Mouse (Mus musculus): Measurements from ENCODE around the gene Cpne8.
"Not testable (repeated sequence)": the region's sequence is repeated elsewhere in the genome, so short reads cannot be mapped to it uniquely, and the experiment has no call there.

The Cpne8 gene

DNA sequence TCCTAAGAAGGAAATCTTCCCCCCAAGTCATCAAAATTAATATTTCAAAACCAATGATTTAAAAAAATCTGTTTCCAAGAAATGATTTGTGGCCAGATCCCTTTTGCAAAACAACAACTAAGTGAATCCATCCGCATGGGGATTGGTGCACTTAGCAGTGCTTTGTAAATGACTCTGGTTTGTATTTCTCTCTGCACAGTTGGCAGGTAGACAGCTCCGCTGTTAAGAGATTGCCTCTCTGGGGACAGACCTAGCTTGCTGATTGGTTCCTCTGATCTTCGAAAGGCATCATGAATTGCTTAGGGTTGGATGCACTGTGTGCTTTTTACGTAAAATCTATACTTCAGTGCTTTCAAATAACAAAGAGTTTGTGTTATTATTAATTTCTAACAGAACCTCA is 68.5 kb downstream of the Cpne8 start:
- not testable (repeated sequence) for DNase-seq (ENCODE audit: low spot score)

DNA sequence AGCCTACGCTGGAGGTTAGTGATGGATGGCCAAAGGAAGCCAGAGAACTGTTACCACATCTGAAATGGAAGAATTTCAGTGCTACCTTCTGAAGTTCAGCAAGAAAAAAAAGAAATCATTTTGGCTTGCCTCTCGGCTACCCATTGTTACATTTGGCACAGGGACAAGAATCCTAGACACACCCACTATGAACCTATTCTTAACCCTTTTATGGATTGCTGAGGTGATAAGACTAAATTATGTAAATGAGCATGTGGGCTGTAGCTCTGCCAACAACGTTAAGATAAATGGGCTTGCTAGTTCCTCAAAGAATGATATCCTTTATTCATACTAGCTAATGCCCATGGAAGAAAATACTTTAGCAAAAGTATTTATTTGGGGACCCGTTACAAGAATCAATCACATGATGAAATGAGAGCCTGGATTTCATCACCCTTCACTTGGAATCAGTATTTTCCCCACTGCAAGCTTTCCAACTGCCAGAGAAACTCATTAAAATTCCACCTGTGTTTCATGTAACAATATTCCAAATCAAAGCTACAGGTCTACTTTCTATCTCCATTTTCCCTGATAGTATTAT is 69.3 kb downstream of the Cpne8 start:
- DNase-seq (ENCODE audit: low spot score), result no peak

- DNase-seq (ENCODE audit: low spot score), result no peak
Measured at GRCm38 (mm10) chr15:90608368-90608767, 70.9 kb downstream of the Cpne8 start.

DNA sequence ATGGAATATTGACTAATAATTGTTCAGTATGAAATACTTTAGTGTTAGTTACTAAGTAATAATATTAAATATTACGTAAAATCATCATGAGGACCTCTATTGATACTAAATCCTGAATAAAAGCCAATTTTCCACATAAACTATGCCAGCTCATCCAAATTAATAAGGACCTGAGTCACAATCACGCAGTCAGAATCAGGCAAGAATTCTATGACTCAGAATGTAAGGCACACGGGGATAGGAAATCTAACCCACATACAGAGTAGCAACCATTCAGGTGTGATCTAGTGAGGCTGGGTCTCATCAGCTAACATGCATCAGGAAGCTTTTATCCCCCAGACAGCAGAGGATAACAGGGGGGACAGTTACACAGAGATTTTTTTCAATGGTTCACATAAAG is 72.1 kb downstream of the Cpne8 start:
- DNase-seq (ENCODE audit: low spot score), result no peak

GRCm38 (mm10) chr15:90603676-90604075 is 75.6 kb downstream of the Cpne8 start:
- DNase-seq (ENCODE audit: low spot score), result no peak

DNA sequence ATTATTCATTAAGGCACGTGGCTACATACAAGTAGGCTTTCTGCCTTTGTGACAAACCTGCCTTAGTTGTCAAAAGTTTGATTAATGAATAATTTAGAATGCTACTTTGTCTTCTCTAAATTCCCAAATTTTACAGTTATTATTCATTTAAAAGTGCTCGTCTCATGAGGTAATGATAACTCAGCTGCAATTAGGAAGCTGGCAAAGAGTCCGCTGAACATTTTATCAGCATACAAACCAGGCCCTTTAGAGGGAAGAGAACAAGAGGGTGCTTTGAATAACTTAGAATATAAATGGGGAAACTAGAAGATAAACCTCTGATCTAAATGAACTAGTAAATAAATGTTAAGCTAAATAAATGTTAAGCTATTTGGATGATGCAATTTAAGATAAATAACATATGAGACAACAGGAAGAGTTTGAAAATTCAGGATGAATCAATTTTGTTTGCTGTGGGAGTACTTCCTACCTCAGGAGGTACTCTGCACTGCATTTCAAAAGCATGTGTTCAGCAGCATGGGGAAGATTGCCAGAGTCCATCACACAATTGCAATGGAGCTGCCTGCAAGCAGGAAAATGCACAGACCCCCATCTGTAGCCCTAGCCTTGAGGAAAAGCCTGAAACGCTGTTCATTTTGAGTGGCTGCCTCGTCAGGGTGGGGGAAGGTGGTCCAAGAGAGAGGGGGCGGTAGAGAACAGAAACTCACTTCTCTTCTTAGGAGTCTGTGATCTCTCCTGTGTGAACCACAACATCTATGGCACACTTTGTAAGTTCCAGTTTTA is 81.3 kb downstream of the Cpne8 start:
- no peak for DNase-seq (ENCODE audit: low spot score)

GRCm38 (mm10) chr15:90595592-90595991 is 83.6 kb downstream of the Cpne8 start:
- DNase-seq (ENCODE audit: low spot score), result no peak

DNA sequence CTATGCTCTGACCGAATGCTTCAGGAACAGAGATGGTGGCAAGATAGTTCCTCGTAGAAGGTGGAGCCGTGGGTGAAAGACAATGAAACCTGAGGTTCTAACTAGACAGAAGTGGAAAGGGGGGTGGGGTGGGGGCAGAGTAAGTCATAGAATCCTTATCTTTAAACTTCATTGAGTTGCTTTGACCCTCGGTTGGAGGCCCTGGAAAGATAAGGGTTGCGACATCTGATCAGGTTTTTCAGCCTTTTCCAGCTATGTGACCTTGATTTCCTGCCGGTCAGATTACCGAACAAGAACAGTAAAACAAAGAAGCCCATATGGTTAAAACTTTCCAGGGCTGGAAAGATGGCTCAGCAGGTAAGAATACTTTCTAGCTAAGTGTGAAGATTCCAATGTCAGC is 89.6 kb downstream of the Cpne8 start:
- no peak for DNase-seq (ENCODE audit: low spot score)

DNA sequence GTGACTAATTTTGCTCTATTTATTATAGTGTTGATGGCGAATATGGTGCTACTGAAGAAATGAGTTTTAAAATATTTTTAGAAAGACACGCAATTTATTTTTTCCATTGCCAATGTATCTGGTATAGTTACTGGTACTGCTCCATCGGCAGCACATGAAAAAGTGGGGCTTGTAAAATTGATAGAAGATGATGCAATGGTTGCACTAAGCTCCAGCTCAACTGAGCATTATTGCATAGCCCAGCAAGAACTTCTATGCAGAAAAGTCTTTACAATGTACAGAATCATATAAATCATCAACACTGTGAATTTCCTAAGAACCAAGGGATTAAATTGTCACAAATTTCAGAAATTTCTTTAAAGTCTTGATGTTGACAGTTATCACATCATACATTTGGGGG is 101.8 kb downstream of the Cpne8 start:
- no peak for DNase-seq (ENCODE audit: low spot score)

DNA sequence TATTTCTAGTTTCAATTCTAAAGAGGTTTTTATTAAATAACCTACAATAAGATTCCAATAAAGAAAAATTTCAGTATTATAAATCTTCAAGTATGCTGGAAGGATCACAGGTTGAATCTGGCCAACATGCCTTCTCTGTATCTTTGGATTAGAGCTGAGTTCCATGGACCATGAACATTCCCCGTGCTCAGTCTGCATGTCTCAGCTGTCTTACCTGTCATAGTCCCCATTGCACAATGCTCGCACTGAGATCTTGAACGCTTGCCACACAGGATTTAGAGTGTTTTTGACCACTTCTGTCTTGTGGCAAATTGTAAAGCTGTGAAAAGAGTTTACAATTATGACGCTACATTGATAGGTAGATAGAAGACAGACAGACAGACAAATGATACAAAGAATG is 110.0 kb downstream of the Cpne8 start:
- DNase-seq (ENCODE audit: low spot score), result no peak

DNA sequence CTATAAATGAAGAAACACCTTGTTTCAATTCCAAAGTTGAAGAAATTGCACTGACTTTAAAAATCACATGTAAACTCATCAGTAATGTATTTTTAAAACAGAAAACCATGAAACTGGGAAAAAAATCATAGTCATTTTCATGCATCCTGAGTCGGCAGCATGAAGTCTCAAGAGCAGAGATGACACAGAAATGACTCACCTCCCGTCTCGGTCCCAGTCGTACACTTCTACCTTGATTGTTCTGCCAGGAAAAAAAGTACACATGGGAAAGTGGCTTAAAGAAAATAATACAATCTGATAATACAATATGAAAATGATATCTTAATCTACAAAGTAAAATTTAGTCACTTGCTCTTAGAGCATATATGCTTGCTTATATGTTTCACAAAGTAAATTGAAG is 111.2 kb downstream of the Cpne8 start:
- no peak for DNase-seq (ENCODE audit: low spot score)

DNA sequence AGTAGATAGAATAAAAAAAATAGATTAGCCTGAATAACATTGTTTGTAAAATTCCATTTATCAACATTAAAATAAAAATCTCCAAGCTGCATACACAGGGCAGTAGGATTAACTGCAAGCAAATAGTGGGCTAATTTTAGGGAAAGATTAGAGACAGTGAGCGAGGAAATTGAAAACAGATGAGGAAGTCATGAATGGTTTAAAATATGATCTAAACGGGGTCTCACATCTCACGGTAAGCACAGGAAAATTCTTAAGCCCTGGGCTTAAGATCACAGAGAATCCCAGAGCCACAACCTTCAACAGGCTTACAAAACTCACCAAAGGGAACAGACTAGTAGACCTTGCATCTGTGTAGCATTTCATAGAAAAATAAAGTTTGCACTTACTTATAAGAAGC is 115.2 kb downstream of the Cpne8 start:
- no peak for DNase-seq (ENCODE audit: low spot score)

- DNase-seq (ENCODE audit: low spot score), result no peak
Measured at GRCm38 (mm10) chr15:90561613-90562012, 117.6 kb downstream of the Cpne8 start.

DNA sequence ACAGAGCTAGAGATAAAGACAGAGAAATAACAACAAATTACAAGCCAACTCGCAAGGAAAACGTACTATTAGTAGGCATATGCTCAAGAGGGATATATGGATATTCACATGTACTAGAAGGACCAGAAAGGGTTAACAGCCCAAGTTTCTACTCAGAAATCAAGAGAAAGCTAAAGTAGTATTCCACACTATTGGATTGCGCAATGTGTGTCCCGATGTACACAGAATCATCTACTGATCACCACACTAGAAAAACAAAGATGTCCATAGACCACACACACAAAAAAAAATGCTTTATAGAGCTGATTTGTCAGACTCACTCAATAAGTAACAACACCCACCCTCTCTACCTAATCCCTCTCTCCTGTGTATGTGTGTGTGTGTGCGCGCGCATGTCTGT is 130.6 kb downstream of the Cpne8 start:
- DNase-seq (ENCODE audit: low spot score), result no peak

- no peak for DNase-seq (ENCODE audit: low spot score)
Measured at GRCm38 (mm10) chr15:90543447-90543846, 135.8 kb downstream of the Cpne8 start.

GRCm38 (mm10) chr15:90542126-90542525 is 137.1 kb downstream of the Cpne8 start:
- DNase-seq (ENCODE audit: low spot score), result no peak

- no peak for DNase-seq (ENCODE audit: low spot score)
Measured at GRCm38 (mm10) chr15:90536311-90537202, 142.7 kb downstream of the Cpne8 start.

GRCm38 (mm10) chr15:90535730-90536129 is 143.5 kb downstream of the Cpne8 start:
- no peak for DNase-seq (ENCODE audit: low spot score)

DNA sequence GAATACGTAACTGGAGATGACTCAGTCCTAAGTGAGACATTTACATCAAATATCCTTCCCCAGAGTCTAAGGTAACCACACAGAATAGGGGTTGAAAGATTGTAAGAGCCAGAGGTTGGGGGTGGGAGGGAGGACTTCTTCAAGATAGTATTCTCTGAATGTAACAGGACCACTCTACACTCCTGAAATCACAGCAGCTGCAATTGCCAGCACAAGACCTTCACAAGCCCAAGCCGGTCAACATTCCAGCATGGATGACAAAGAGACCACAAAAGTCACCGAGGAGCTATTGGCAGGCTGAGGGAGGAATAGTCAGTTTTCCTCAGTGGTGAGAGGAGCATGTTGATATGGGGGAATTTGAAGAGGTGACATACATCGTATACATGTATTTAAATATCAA is 166.5 kb downstream of the Cpne8 start:
- no peak for DNase-seq (ENCODE audit: low spot score)

DNA sequence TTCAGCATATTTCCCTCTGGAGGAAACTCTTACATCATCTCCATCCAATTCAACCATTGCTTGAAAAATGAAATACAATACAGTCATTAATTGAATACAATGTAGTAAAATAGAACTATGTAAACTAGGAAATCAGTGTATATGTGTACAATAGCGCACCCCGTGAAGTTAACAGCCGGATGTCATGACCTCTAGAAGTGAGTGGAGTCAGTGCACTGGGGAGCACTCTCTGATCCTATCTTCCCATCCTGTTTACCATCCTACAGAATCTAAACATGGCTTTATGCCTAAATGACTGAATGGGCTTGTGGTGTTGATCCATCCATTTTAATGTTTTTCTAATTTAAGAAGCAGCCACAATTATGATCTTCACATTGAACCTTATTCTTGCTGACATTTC is 182.2 kb downstream of the Cpne8 start:
- no peak for DNase-seq (ENCODE audit: low spot score)

DNA sequence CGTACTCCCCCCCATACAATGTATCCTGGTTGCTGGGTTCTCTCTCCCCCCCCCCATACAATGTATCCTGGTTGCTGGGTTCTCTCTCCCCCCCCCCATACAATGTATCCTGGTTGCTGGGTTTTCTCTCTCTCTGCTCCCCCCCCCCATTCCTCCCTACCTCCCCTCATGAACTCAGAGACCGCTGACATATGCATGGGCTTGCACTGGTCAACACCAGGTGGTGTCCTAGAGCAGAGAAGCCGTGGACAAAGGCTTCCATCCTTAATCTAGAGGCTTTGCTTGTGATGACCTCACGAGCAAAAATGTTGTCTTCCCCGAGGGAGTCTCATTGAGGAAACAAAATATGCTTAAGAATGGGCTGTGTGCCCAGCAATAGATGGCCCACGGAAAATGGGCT is 187.7 kb downstream of the Cpne8 start:
- DNase-seq (ENCODE audit: low spot score), result no peak

DNA sequence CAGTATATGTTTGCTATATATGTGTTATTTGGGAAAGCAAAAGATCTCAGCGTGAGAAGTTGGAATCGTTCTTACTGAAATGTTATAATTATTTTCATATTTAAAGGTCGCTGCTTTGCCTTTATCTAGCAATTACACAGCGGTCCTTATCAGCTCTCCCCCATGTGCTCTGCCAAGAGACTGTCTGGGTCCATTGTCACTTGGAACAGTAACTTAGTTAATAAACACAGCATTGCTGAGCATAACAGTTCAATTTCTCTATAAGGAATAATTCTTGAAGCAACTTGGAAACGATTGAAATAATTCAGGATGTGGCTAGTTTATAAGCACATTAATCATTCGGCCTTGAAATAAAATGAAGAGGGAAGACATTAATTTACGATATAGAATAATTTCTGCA is 189.0 kb downstream of the Cpne8 start:
- no peak for DNase-seq (ENCODE audit: low spot score)

- DNase-seq (ENCODE audit: low spot score), result not testable (repeated sequence)
Measured at GRCm38 (mm10) chr15:90470561-90470960, 208.7 kb downstream of the Cpne8 start.
